Mouse (Mus musculus) kidney, adult 2 months (tissue): Measurements from ENCODE around the gene Napepld. TPM values are rescaled to one million over a fixed set of nuclear protein-coding genes. Genes with fewer than 3 reads are reported as not detected.

Experiments used
- polyA plus RNA-seq: library from polyadenylated mRNA; depleted of rRNA; stranded (reverse); fragments of >200 nt; gene quantifications from 2 replicates; pipeline ENCODE4 v1.2.3, GENCODE M21; 2012; rRNA removed

The Napepld gene
- polyA plus RNA-seq, 1 experiment = 5.1 TPM

Other genes with a start within 250 kb of the Napepld start
- gene Lrrc17, start 157.8 kb downstream of the Napepld start, polyA plus RNA-seq = 1.1 and 1.2 TPM in 2 replicates
- gene Fbxl13, start 55.8 kb downstream of the Napepld start, polyA plus RNA-seq = 0.05 and 0.08 TPM in 2 replicates
- 22.6 and 24.0 TPM in 2 replicates for gene Armc10, start 55.6 kb downstream of the Napepld start, polyA plus RNA-seq
- gene Pmpcb, start 35.7 kb upstream of the Napepld start, polyA plus RNA-seq = 111 and 141 TPM in 2 replicates
- 7.2 and 7.5 TPM in 2 replicates for gene Dnajc2, start 83.9 kb upstream of the Napepld start, polyA plus RNA-seq
- gene Psmc2, start 83.9 kb upstream of the Napepld start, polyA plus RNA-seq = 30.7 and 42.3 TPM in 2 replicates
- not detected in 2 replicates for gene Slc26a5, start 164.2 kb upstream of the Napepld start, polyA plus RNA-seq